Mouse (Mus musculus) cerebellum, adult 9-10 months (tissue): ENCODE measurements around the gene Nppc.

ENCODE experiments used
- DNase-seq: peaks from one replicate; pipeline ENCODE4 v3.0.0; 2022

Nppc gene

GRCm38 (mm10) chr1:86650272-86650671 lies 20.1 kb downstream of the Nppc start:
- DNase-seq, result peak; percentile 64

DNA sequence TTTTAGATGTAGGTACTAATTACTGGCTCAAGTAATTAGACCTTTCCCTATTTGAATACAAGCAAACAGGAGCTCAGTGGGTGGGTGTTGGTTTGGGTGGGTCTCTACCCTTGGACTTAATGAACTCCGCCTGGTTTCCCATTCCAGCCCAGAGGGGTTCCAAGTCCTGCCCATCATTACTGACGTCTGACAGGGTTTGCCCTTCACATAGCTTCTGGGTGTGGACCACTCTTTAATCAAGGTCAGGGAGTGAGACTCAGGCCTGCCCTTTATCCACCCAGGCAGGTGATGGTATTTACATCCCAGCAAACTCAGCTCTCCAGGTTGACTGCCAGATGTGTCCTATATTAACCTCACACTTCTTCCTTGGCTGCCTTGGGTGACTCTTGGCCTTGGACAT lies 22.9 kb downstream of the Nppc start:
- DNase-seq, result no peak

GRCm38 (mm10) chr1:86643101-86643809 lies 27.1 kb downstream of the Nppc start:
- no peak for DNase-seq

- DNase-seq, result peak; percentile 12
Observed at GRCm38 (mm10) chr1:86634751-86635359, 35.5 kb downstream of the Nppc start.

- DNase-seq, result no peak
Observed at GRCm38 (mm10) chr1:86633840-86634750, 36.3 kb downstream of the Nppc start.

DNA sequence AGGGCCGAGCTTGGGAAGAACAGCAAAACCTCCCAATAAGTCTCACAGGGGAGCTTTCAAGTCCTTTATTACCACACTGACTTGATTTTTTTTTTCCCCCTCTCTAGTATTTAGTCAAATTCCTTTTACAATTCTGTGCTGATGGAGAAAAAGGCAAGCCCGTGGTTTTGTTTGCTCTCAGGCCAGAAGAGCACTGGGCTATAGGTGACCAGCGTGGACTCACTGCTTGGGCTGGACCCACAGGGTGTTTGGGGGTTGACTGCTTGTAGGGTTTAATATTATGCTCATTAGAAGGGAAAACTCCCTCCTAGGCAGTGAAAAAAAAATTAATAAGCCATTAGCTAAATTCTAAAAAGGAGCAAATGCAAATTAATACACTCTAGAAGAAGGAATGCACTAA lies 36.9 kb downstream of the Nppc start:
- no peak for DNase-seq

GRCm38 (mm10) chr1:86632732-86633380 lies 37.5 kb downstream of the Nppc start:
- DNase-seq, result no peak

DNA sequence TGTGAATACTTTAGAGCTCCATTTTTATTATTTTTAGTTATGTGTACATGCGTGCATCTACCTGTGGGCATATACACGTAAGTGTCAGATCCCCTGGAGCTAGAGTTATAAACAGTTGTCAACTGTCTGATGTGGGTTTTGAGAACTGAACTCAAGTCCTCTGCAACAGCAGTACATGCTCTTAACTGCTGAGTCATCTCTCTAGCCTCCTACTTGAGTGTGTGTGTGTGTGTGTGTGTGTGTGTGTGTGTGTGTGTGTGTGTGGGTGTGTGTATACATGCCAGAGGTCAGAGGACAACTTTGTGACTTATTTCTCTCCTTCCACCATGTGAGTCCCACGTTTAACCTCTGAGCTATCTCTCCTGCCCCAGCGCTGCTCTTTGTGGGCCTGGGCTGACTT lies 39.8 kb downstream of the Nppc start:
- no peak for DNase-seq

DNA sequence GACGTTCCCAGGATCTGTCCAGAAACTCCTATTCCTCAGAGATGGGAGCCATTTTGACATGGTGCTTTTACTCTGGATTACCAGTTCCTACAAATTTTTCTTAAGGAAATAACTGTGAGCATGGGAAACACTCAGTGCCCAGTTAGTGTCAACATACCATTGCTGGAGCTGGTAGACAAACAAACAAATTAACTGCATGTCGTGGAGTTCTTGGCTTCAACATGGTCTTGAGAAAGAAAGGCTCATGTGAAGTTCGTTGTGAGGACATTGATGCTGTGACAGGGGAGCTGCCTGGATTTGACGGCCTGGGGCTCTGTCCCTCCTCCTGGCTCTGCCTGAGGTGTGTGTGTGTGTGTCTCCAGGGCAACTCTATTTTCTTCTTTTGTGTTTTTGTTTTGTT lies 40.4 kb downstream of the Nppc start:
- DNase-seq, result no peak

DNA sequence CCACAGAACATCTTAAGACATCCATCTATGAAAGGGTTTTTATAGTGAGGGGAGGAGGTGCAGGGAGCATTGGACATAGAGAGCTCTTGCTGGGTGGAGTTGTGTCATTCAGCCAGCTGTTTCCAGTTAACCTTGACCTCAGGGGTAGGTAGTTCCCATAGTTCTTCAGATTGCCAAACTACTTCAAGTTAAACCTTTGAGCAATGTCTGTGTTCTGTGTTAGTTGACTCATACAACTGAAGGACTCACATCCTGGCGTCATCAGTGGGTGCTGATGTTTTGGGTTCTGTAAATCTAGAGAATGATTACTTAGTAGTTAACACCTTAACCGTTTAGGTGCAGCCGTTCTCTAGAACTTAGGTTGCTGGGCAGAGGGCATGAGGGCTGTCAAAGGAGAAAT lies 42.1 kb downstream of the Nppc start:
- DNase-seq, result no peak

GRCm38 (mm10) chr1:86623001-86624000 lies 47.1 kb downstream of the Nppc start:
- no peak for DNase-seq

- DNase-seq, result no peak
Observed at GRCm38 (mm10) chr1:86622296-86622695, 48.1 kb downstream of the Nppc start.

DNA sequence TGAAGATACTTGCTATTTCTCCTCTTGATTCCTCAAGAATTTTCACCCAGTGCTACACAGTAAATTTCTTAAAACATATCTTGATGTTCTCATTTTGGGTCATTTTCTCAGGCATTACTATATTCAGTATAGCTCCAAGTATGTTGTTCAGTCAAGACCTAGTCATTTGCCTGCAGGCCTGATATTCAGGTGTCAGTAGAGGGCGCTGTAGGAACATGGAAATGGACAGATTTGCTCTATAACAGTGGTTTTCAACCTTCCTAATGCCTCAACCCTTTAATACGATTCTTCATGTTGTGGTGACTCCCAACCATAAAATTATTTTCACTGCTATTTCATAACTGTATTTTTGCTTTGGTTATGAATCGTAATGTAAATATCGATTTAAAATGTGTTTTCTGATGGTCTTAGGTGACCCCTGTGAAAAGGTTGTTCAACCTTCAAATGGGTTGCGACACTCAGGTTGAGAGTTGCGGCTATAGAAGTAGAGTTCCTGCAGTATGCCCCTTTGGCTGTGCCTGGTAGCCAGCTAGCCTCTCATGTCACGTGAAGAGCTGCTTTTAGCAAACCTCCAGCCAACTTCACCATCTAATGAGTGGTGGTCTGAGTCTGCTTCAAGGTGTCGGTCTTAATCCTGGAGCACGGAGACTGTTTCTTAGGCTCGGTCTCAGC lies 51.8 kb downstream of the Nppc start:
- peak; percentile 67 for DNase-seq
